Mouse (Mus musculus) cerebellum, adult 8-10 months (tissue): ENCODE data around the gene Gm20867.
"Not testable (repeated sequence)": the region's sequence is repeated elsewhere in the genome, so short reads cannot be mapped to it uniquely, and the experiment has no call there.

Experiments used
- DNase-seq: peaks from one replicate; pipeline ENCODE4 v3.0.0; 2022

The Gm20867 gene

GRCm38 (mm10) chrY:77963104-77963503, at the start of gene Gm20867:
Gene Gm20867 (minus strand): TSS chrY:77963204.
- not testable (repeated sequence) for DNase-seq
